Mouse (Mus musculus) CH12.LX (cell line): ENCODE results near the gene E130114P18Rik. TPM values are rescaled to one million over a fixed set of nuclear protein-coding genes. Genes with fewer than 3 reads are reported as not detected.

Experiments used
- DNase-seq: peaks from one replicate; pipeline ENCODE4 v3.0.0-alpha.2; 2013; ENCODE audit errors: extremely low read depth
- H3K27ac ChIP-seq: 2 replicates; pipeline ENCODE4 v1.5.1; 2012; ENCODE audit warnings: low read depth, mild to moderate bottlenecking, control low read depth, moderate library complexity; ENCODE audit not compliant: insufficient read depth
- H3K27me3 ChIP-seq: replicated peaks from 2 replicates; pipeline ENCODE3; 2012; ENCODE audit warnings: inconsistent platforms
- H3K36me3 ChIP-seq, 2 experiments: replicated peaks in 1 of 2; 2 replicates each; pipeline versions ENCODE3 to v1.6.1; 2012; ENCODE audit warnings: inconsistent platforms in 1 of 2, low read length in 1 of 2, mild to moderate bottlenecking in 1 of 2, mixed read lengths in 1 of 2, moderate library complexity in 1 of 2; ENCODE audit not compliant: control insufficient read depth in 1 of 2, insufficient read depth in 1 of 2
- H3K4me1 ChIP-seq, 2 experiments: 2 replicates each; pipeline ENCODE4 v1.6.1; 2012; ENCODE audit warnings: inconsistent platforms in 1 of 2, moderate library complexity in 1 of 2; ENCODE audit not compliant: insufficient read depth in 2 of 2, control insufficient read depth in 1 of 2
- H3K4me2 ChIP-seq: 2 replicates; pipeline ENCODE4 v1.6.1; 2012; ENCODE audit warnings: low read depth, mild to moderate bottlenecking, control low read depth; ENCODE audit not compliant: poor library complexity, insufficient read depth, severe bottlenecking
- H3K4me3 ChIP-seq, 3 experiments: fragments of 150-350 bp in 1 of 3; sonication (generic) in 1 of 3; replicated peaks in 1 of 3; 2 replicates each; pipeline versions ENCODE3 to v1.5.1; 2011 to 2012; ENCODE audit warnings: low read depth in 2 of 3, low read length in 2 of 3, mild to moderate bottlenecking in 2 of 3, moderate library complexity in 2 of 3, control low read depth in 1 of 3, improper control_type of control experiment in 1 of 3, inconsistent platforms in 1 of 3, mixed read lengths in 1 of 3; ENCODE audit not compliant: poor library complexity in 1 of 3
- H3K79me2 ChIP-seq: replicated peaks from 2 replicates; pipeline ENCODE4 v1.6.1; 2012; ENCODE audit warnings: mild to moderate bottlenecking, moderate library complexity; ENCODE audit not compliant: control insufficient read depth, poor library complexity, insufficient read depth, severe bottlenecking; ENCODE audit errors: extremely low read depth
- H3K9ac ChIP-seq: 2 replicates; pipeline ENCODE4 v1.6.1; 2012; ENCODE audit warnings: low read depth, mild to moderate bottlenecking, control low read depth, moderate library complexity; ENCODE audit not compliant: insufficient read depth
- H3K9me3 ChIP-seq: replicated peaks from 2 replicates; pipeline ENCODE3; 2012; ENCODE audit warnings: low read length, inconsistent platforms, mixed read lengths
- CTCF ChIP-seq, 2 experiments: IDR thresholded peaks in 1 of 2; conservative IDR thresholded peaks in 1 of 2; 2 replicates each; pipeline ENCODE4 v1.5.1; 2011 to 2012; ENCODE audit warnings: low read depth in 2 of 2, low read length in 2 of 2, improper control_type of control experiment in 1 of 2, inconsistent platforms in 1 of 2, mild to moderate bottlenecking in 1 of 2, moderate library complexity in 1 of 2
- EP300 ChIP-seq: IDR thresholded peaks from 2 replicates; pipeline ENCODE4 v1.6.1; 2011; ENCODE audit warnings: low read length, improper control_type of control experiment
- GABPA ChIP-seq: IDR thresholded peaks from 2 replicates; pipeline ENCODE4 v1.6.1; 2012; ENCODE audit warnings: low read depth, low read length, improper control_type of control experiment, inconsistent platforms; ENCODE audit not compliant: insufficient replicate concordance
- HCFC1 ChIP-seq: IDR thresholded peaks from 2 replicates; pipeline ENCODE4 v1.6.1; 2012; ENCODE audit warnings: low read depth, mild to moderate bottlenecking, inconsistent platforms, low read length, improper control_type of control experiment
- IRF4 ChIP-seq: IDR thresholded peaks from 2 replicates; pipeline ENCODE4 v1.6.1; 2014; ENCODE audit warnings: low read depth, mild to moderate bottlenecking, inconsistent platforms, low read length, improper control_type of control experiment
- JUN ChIP-seq: IDR thresholded peaks from 2 replicates; pipeline ENCODE4 v1.6.1; 2011; ENCODE audit warnings: low read depth, mild to moderate bottlenecking, low read length, improper control_type of control experiment, moderate library complexity; ENCODE audit not compliant: insufficient read depth
- JUND ChIP-seq: conservative IDR thresholded peaks from 2 replicates; pipeline ENCODE4 v1.6.1; 2011; ENCODE audit warnings: low read depth, low read length, improper control_type of control experiment
- KAT2A ChIP-seq: IDR thresholded peaks from 2 replicates; pipeline ENCODE4 v1.6.1; 2012; ENCODE audit warnings: low read length, improper control_type of control experiment, inconsistent platforms; ENCODE audit not compliant: insufficient replicate concordance
- MAFK ChIP-seq: IDR thresholded peaks from 2 replicates; pipeline ENCODE4 v1.6.1; 2011; ENCODE audit warnings: low read length, improper control_type of control experiment; ENCODE audit not compliant: insufficient replicate concordance
- MAZ ChIP-seq: IDR thresholded peaks from 2 replicates; pipeline ENCODE4 v1.6.1; 2012; ENCODE audit warnings: low read depth, mild to moderate bottlenecking, inconsistent platforms, low read length, improper control_type of control experiment, moderate library complexity
- MEF2A ChIP-seq: IDR thresholded peaks from 2 replicates; pipeline ENCODE4 v1.6.1; 2014; ENCODE audit warnings: low read depth, mild to moderate bottlenecking, inconsistent platforms, low read length, improper control_type of control experiment, borderline replicate concordance
- MXI1 ChIP-seq: IDR thresholded peaks from 2 replicates; pipeline ENCODE4 v1.6.1; 2011; ENCODE audit warnings: mild to moderate bottlenecking, low read depth, low read length, improper control_type of control experiment
- MYC ChIP-seq: IDR thresholded peaks from 2 replicates; pipeline ENCODE4 v1.6.1; 2011; ENCODE audit warnings: low read depth, mild to moderate bottlenecking, improper control_type of control experiment, low read length
- NELFE ChIP-seq: IDR thresholded peaks from 2 replicates; pipeline ENCODE4 v1.6.1; 2011; ENCODE audit warnings: low read depth, low read length, improper control_type of control experiment
- NRF1 ChIP-seq: IDR thresholded peaks from 2 replicates; pipeline ENCODE4 v1.6.1; 2014; ENCODE audit warnings: low read depth, mild to moderate bottlenecking, inconsistent platforms, low read length, improper control_type of control experiment, moderate library complexity
- PAX5 ChIP-seq: IDR thresholded peaks from 2 replicates; pipeline ENCODE4 v1.6.1; 2012; ENCODE audit warnings: low read length, inconsistent platforms, mixed read lengths
- POLR2A ChIP-seq: IDR thresholded peaks from 2 replicates; pipeline ENCODE4 v1.6.1; 2011; ENCODE audit warnings: low read depth, mild to moderate bottlenecking, improper control_type of control experiment, low read length
- POLR2AphosphoS2 ChIP-seq: IDR thresholded peaks from 2 replicates; pipeline ENCODE4 v1.6.1; 2011; ENCODE audit warnings: low read depth, low read length, improper control_type of control experiment
- RAD21 ChIP-seq: IDR thresholded peaks from 2 replicates; pipeline ENCODE4 v1.6.1; 2011; ENCODE audit warnings: low read depth, mild to moderate bottlenecking, low read length, improper control_type of control experiment, moderate library complexity
- RCOR1 ChIP-seq: conservative IDR thresholded peaks from 2 replicates; pipeline ENCODE4 v1.6.1; 2012; ENCODE audit warnings: low read depth, mild to moderate bottlenecking, inconsistent platforms, low read length, improper control_type of control experiment
- SIN3A ChIP-seq: IDR thresholded peaks from 2 replicates; pipeline ENCODE4 v1.6.1; 2012; ENCODE audit warnings: low read length, improper control_type of control experiment, inconsistent platforms
- TBP ChIP-seq: conservative IDR thresholded peaks from 2 replicates; pipeline ENCODE4 v1.6.1; 2011; ENCODE audit warnings: low read depth, low read length, improper control_type of control experiment
- TCF12 ChIP-seq: IDR thresholded peaks from 2 replicates; pipeline ENCODE4 v1.6.1; 2014; ENCODE audit warnings: low read depth, mild to moderate bottlenecking, inconsistent platforms, low read length, improper control_type of control experiment
- UBTF ChIP-seq: IDR thresholded peaks from 2 replicates; pipeline ENCODE4 v1.6.1; 2012; ENCODE audit warnings: low read depth, mild to moderate bottlenecking, inconsistent platforms, low read length, improper control_type of control experiment, moderate library complexity
- USF1 ChIP-seq: IDR thresholded peaks from 2 replicates; pipeline ENCODE4 v1.6.1; 2014; ENCODE audit warnings: low read depth, mild to moderate bottlenecking, inconsistent platforms, low read length, improper control_type of control experiment
- ZC3H11A ChIP-seq: IDR thresholded peaks from 2 replicates; pipeline ENCODE4 v1.6.1; 2012; ENCODE audit warnings: low read depth, mild to moderate bottlenecking, inconsistent platforms, low read length, improper control_type of control experiment
- ZNF384 ChIP-seq: IDR thresholded peaks from 2 replicates; pipeline ENCODE4 v1.6.1; 2012; ENCODE audit warnings: low read depth, low read length, improper control_type of control experiment, inconsistent platforms
- dilution Hi-C: fragments of 300-500 bp; cut with MboI; formaldehyde crosslinking; loops from 2 replicates; pipeline ENCODE4 v1.14.3; 2020; ENCODE audit warnings: low sequenced_read_pairs; ENCODE audit not compliant: extremely low pct_unique_long_range_greater_than_20kb, extremely low pct_ligation_motif_present
- in situ Hi-C: fragments of 300-500 bp; cut with MboI; formaldehyde crosslinking; loops from 3 replicates; pipeline ENCODE4 v1.14.3; 2019; ENCODE audit warnings: low sequenced_read_pairs, low pct_ligation_motif_present, low pct_unique_long_range_greater_than_20kb, mixed read lengths
- polyA plus RNA-seq: library from polyadenylated mRNA; unstranded; fragments of >175 nt; gene quantifications from 2 replicates; pipeline ENCODE4 v1.2.1, GENCODE M21; 2012; ENCODE audit warnings: low read depth; ENCODE audit not compliant: insufficient read length
- total RNA-seq, 2 experiments: library from RNA; depleted of rRNA; stranded (reverse); fragments of 300-350 nt in 1 of 2; fragments of >200 nt in 1 of 2; gene quantifications; 2 replicates each; pipeline ENCODE4 v1.2.3; 2012 to 2014

Gene E130114P18Rik
- total and polyA plus RNA-seq, 3 experiments, result not detected

- in situ Hi-C loops, result no loop called here
These were observed 20.5 kb downstream of the E130114P18Rik start for GRCm38 (mm10) chr4:97757207-97757977.

GRCm38 (mm10) chr4:97754241-97754640, 23.6 kb downstream of the E130114P18Rik start:
- no peak overlapping the region for H3K4me2 ChIP-seq
- H3K4me1 ChIP-seq, result no peaks in the 10 kb centered on the region
- dilution Hi-C loops (no loop called here), in situ Hi-C loops (no loop called here)
- H3K9ac ChIP-seq, result no peak overlapping the region
- no peaks in the 10 kb centered on the region for H3K36me3 ChIP-seq
- H3K79me2 ChIP-seq, result no peaks in the 10 kb centered on the region
- TF ChIP-seq ZNF384, result no peak
- TF ChIP-seq RAD21, result no peak
- no peak for TF ChIP-seq MAZ
- TF ChIP-seq JUN, result no peak
- no peak for TF ChIP-seq RCOR1
- TF ChIP-seq GABPA, result no peak
- no peak for TF ChIP-seq EP300
- TF ChIP-seq IRF4, result no peak
- no peak for TF ChIP-seq USF1
- TF ChIP-seq POLR2AphosphoS2, result no peak
- no peak for TF ChIP-seq HCFC1
- no peak for TF ChIP-seq MXI1
- no peak for TF ChIP-seq ZC3H11A
- no peak for TF ChIP-seq NELFE
- TF ChIP-seq POLR2A, result no peak
- no peak for TF ChIP-seq KAT2A
- no peak for TF ChIP-seq MYC
- TF ChIP-seq TBP, result no peak
- no peak for TF ChIP-seq MEF2A
- H3K9me3 ChIP-seq, result peaks cover 83% of the 10 kb centered on the region
- DNase-seq, result no peak
- no peaks in the 10 kb centered on the region for H3K27me3 ChIP-seq
- no peak overlapping the region for H3K4me3 ChIP-seq
- no peak overlapping the region for H3K27ac ChIP-seq

More at GRCm38 (mm10) chr4:97757207-97757977, 20.5 kb downstream of the E130114P18Rik start:
- no peak overlapping the region for H3K4me3 ChIP-seq
- H3K27me3 ChIP-seq, result no peaks in the 10 kb centered on the region
- no peak overlapping the region for H3K27ac ChIP-seq
- H3K9me3 ChIP-seq, result peaks cover 66% of the 10 kb centered on the region
- no peaks in the 10 kb centered on the region for H3K36me3 ChIP-seq
- H3K4me2 ChIP-seq, result no peak overlapping the region
- no peak for DNase-seq
- TF ChIP-seq JUN, result no peak
- TF ChIP-seq CTCF (conservative IDR thresholded peaks at IDR 0.05 in 1 of 2, IDR thresholded peaks at IDR 0.05 in 1 of 2; ENCODE audit: low read depth in 2 of 2, low read length in 2 of 2), result no peak
- TF ChIP-seq NRF1, result no peak
- no peak for TF ChIP-seq USF1
- TF ChIP-seq ZNF384, result no peak
- TF ChIP-seq EP300, result no peak
- no peak for TF ChIP-seq SIN3A
- no peak for TF ChIP-seq JUND
- TF ChIP-seq POLR2AphosphoS2, result no peak
- no peak for TF ChIP-seq NELFE
- no peak for TF ChIP-seq MAFK
- TF ChIP-seq MXI1, result no peak
- TF ChIP-seq PAX5, result no peak
- no peak for TF ChIP-seq GABPA
- TF ChIP-seq RAD21, result no peak
- TF ChIP-seq TCF12, result no peak
- no peak for TF ChIP-seq IRF4
- TF ChIP-seq ZC3H11A, result no peak
- TF ChIP-seq UBTF, result no peak
- H3K79me2 ChIP-seq, result no peaks in the 10 kb centered on the region
- H3K4me1 ChIP-seq, result no peaks in the 10 kb centered on the region
- H3K9ac ChIP-seq, result no peak overlapping the region
- dilution Hi-C loops, result no loop called here
